Mouse (Mus musculus): ENCODE measurements around the gene Shcbp1l. TPM values are rescaled to one million over a fixed set of nuclear protein-coding genes. Genes with fewer than 3 reads are reported as not detected.

Gene Shcbp1l
- polyA plus RNA-seq, 1 experiment from 2014 or later: 0.32 TPM

Other genes with a start within 250 kb of the Shcbp1l start
- 0.39 and 0.42 TPM in 2 replicates for gene Lamc2, start 238.7 kb upstream of the Shcbp1l start, polyA plus RNA-seq (2015; fragmentation: Nextera tagmentation; extraction: Ambion mirVana)
- 7.7 and 8.9 TPM in 2 replicates for gene Lamc1, start 92.4 kb upstream of the Shcbp1l start, polyA plus RNA-seq (2015; fragmentation: Nextera tagmentation; extraction: Ambion mirVana)
- gene Dhx9, start 62.5 kb downstream of the Shcbp1l start, polyA plus RNA-seq (2015; fragmentation: Nextera tagmentation; extraction: Ambion mirVana): 8.5 and 9.0 TPM in 2 replicates
- 6.5 and 7.0 TPM in 2 replicates for gene Npl, start 124.9 kb downstream of the Shcbp1l start, polyA plus RNA-seq (2015; fragmentation: Nextera tagmentation; extraction: Ambion mirVana)
- not detected in 2 replicates for gene Rgs8, start 227.9 kb downstream of the Shcbp1l start, polyA plus RNA-seq (2015; fragmentation: Nextera tagmentation; extraction: Ambion mirVana)

Data from liver, embryonic 16.5 days (tissue).